Mouse (Mus musculus) right cerebral cortex, postnatal 10 days (tissue): ENCODE results near the gene Acrv1.
"Not testable (repeated sequence)": the region's sequence is repeated elsewhere in the genome, so short reads cannot be mapped to it uniquely, and the experiment has no call there.

Source experiments
- DNase-seq, 2 experiments: peaks; one replicate each; pipeline ENCODE4 v3.0.0; 2021; ENCODE audit warnings: low spot score in 2 of 2

Acrv1 gene

DNA sequence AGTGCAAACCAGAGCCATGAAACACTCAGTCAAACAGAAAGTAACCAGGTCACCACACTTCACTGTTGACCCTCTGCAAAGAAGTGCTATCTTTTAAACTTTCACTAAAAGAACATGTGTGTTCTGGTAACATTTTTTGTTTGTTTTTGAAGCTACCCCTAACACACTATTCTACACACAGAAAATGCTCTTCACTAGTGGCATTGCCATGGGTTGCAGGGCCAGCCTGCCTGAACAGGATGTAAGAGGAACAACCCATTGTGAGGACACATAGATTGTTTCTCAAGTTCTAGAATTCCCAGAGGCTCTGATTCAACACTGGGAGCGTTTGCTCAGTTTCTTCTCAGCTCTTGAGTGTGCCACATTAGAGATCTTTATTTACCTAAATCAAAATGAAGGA is at the start of gene Acrv1:
Gene Acrv1 (plus strand): TSS at position 301 of the 400 bp plus-strand sequence.
- DNase-seq: no peak

DNA sequence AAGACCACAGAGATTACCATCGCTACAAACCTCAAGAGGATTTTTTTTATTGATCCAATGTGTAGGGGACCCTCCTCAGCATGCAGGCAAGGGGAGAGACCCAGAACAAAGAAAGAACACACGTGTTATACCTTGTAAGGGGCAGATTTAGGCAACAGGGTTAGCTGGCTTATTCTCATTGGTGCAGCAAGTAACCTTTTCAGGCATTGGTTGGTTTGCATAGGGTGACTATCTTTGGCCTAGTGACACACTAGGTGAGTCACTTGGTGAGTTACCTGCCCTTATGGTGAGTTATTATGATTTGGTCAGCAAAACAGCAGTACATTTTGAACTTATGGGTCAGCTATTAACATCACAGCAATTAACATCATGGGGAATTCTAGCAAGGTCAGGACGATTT is 49.7 kb upstream of the Acrv1 start, which contains the start of gene A630095E13Rik:
Gene A630095E13Rik (minus strand): TSS at position 101 of the 400 bp plus-strand sequence.
- DNase-seq: not testable (repeated sequence)

DNA sequence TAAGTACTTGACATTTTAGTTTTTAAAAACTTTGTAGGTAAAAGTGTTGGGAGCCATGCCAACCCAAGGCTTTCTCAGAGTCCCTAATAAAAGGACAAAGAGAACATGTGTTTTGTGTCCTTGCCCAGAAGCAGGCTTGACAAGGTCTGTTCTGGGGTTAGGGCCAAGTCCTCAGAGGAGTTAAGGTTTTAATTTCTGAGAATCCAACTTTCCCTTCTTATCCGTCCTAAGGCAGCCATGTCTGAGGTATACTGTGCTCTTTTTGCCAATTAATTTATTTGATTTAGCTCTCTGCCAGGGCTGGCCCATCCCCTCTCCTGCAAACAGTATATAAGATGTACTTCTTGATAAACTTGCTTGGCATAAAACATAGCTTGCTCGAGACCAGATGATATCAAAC is 11.6 kb upstream of the Acrv1 start:
- DNase-seq: no peak

DNA sequence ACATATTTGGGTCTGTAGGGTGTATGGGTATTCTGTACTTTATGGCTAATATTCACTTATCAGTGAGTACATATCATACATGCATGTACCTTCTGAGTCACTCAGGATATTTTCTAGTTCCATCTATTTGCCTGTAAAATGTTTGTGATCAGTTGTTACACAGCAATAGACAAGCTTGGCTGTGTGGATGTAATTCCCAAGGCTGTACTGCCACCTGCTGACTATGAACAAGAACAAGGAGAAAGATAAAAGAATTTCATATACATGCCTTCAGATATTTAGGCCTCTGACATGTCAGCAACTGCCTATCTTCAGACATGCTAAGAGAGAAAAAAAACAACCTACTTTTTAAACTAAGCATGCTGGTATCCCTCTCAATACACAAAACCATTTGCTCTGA is 5.7 kb upstream of the Acrv1 start:
- DNase-seq: peak in 1 of 2 experiments; percentile 28

DNA sequence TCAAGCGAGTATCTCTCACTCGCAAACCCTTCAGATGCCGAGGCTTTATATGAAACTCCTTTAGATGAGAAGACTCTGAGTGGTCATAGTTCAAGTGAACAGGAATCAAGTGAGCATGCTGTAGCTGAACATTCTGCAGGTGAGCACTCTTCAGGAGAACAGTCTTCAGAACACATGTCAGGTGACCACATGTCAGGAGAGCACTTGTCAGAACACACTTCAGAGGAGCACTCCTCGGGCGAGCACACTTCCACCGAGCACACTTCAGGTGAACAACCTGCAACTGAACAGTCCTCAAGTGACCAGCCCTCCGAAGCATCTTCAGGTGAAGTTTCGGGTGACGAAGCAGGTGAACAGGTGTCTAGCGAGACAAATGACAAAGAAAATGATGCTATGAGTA is 1.3 kb downstream of the Acrv1 start:
- DNase-seq: no peak

DNA sequence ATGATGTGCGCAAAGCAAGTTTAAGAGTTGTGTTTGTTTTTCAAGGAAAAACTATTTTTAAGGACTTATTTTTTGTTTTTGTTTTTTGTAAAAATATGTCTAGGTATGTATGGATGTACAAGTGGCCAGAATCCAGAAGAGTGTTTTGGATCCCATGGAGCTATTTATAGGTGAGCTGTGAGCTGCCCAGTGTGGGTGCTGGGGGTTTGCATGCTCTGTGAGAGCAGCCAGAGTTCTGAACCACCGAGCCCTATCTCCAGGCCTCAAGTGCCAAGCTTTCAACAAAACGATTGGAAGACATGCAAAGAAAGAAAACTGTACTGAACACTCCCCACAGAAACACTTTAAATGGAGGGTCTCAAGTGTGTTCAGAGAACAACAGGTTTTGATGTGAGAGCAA is 12.9 kb downstream of the Acrv1 start:
- no peak for DNase-seq

DNA sequence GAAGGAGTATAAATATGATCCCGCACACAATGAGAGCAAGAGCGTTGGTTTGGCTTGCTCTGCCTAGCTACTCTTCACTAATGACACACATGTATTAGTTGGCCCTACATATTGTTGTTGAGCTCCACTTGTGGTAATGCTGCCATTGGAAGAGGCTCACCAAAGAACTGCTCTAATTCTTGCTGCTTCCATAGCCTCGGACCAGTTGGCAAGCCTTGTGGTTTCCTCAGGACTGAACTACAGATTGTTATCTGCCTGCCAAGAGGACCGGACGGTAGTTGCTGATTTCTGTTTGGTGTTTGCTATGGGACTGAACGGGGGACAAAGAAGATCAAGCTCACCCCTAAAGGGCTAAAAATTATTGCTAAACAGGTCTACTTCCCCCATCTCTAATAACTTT is 14.3 kb downstream of the Acrv1 start:
- no peak for DNase-seq

DNA sequence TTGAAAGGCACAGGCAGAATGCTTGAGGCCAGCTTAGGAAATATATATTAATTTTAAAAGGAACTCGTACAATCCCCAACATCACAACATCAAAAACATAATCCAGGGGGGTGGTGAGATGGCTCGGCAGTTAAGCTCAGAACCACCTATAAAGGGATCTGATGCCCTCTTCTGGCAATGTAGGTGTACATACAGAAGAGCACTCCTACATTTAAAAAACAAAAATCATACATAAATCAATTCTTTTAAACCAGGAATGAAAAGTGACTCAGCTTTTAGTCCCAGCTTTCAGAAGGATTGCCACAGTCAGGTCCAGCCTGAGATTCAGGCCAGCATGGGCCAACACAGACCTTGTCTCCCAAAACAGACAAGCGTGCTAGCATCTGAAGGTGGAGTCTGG is 23.6 kb downstream of the Acrv1 start:
- no peak for DNase-seq

DNA sequence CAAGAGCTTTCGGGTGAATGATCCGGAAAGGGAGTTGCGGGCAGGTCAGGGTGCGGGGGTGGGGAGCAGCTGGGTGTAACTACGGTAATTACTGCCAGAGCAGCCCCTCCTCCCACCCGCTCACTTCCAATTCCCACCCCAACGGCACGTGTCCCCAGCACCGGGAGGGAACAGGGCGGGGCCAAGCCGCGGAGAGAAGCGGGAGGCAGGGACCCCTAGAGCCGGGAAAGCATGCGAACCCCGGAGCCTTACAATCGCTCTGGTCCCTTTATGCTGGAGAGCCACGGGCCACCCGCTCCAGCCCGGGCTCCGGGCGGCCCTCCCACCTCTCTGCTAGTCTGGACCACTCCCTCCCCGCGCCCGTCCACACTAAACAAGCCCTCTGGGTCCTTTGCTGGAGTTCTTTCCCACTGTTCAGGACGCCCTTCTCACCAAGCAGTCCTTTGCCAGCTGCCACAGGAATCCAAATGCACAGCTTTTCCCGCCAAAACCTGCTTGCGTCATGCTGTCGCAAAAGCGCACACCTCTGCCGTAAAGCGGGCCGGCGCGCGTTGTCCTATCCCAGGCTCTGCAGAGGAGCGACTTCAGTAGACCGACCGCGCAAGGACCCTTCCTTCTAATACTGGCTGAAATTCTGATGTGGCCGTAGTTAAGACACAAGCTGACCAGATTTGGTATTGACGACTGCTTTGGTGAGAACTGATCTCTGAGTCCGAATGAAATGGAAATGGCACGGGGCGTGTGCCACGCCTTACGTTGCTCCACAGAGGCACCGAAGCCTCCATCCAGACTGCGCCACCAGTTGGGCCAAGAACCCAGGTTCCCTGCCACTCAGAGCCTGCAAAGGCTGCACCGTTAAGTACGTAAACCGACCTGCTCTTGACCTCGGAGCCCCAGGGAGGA is 33.4 kb downstream of the Acrv1 start:
- peak; percentile 94 to 95 for DNase-seq

DNA sequence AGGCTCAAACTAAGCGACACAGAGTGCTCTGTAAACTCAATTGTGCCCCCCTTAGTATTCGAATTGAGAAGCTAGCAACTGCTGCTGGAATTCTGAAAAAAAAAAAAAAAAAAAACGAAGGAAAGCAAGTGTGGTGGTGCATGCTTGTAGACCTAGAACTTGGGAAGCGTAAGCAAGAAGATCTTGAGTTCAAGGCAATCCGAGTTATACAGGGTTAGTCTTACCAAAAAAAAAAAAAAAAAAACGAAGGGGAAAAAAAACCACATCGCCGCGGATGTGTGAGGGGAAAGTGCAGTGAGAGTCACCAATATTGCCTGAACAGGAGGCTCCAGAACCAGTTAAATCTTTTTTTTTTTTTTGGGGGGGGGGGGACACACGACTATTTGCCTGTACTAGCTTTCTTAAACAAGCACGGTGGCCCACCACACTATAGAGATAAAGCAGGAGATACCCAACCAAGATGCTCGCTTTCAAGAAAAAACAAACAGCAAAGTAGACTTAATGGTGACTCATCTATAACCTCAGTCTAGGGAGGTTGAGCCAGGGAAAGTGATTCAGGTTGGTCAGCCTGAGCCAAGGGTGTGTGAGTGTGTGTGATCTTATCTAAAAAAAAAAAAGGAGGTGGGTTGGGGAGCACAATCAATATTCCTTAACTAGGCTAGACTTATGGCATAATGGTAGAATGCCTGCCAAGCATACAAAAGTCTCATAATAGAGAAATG is 34.2 kb downstream of the Acrv1 start, which contains the start of gene Chek1:
Gene Chek1 (minus strand): TSS at position 32 of the 722 bp plus-strand sequence.
- no peak for DNase-seq
